Mouse (Mus musculus): Measurements from ENCODE around the gene Dtx4. TPM values are rescaled to one million over a fixed set of nuclear protein-coding genes. Genes with fewer than 3 reads are reported as not detected.

Gene Dtx4
- polyA plus RNA-seq, 1 experiment from 2014 or later, result 71.8 TPM

DNA sequence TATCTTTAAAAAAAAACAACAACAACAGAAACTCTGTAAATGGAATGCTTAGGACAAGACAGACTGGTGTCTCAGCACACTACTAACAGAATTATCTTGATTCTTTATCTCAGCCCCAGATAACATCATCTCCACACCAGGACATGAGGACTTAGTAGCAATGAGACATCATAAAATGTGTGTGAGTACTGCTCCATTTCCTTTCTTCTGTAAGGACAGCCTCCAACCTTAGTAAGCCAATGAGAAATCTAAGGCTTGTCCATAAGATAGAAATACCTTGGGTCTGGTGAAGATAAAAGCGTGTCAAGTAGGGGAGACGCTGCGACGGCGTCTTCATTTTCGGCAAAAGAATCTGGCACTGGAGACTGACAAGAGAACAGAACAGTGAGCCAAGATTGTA is 73.6 kb downstream of the Dtx4 start, which contains the start of gene Pfpl:
Gene Pfpl (plus strand): TSS at position 301 of the 400 bp plus-strand sequence.
- ATAC-seq (ENCODE audit: insufficient read depth, low FRiP score, low TSS enrichment) (no peak), DNase-seq (ENCODE audit: low spot score) (no peak)
- H3K4me2 ChIP-seq (ENCODE audit: low read depth), result no peak within 1 kb of the TSS
- H3K9ac ChIP-seq (ENCODE audit: low read length), result no peak within 1 kb of the TSS
- H3K27ac ChIP-seq (ENCODE audit: low read depth, low read length), result no peak within 1 kb of the TSS
- no peaks in the 10 kb centered on the region for H3K36me3 ChIP-seq (ENCODE audit: control insufficient read depth, insufficient read depth, low read length)
- H3K4me1 ChIP-seq (ENCODE audit: control insufficient read depth, insufficient read depth, low read length), result no peaks in the 10 kb centered on the region
- no peak within 1 kb of the TSS for H3K4me3 ChIP-seq (ENCODE audit: low read depth, low read length)
- 95% methylated on average over 6 of the region's 6 CpGs for WGBS
- no peaks in the 10 kb centered on the region for H3K27me3 ChIP-seq (ENCODE audit: control insufficient read depth, insufficient read depth, low read length)
- H3K9me3 ChIP-seq (ENCODE audit: control insufficient read depth, low read length), result no peaks in the 10 kb centered on the region

DNA sequence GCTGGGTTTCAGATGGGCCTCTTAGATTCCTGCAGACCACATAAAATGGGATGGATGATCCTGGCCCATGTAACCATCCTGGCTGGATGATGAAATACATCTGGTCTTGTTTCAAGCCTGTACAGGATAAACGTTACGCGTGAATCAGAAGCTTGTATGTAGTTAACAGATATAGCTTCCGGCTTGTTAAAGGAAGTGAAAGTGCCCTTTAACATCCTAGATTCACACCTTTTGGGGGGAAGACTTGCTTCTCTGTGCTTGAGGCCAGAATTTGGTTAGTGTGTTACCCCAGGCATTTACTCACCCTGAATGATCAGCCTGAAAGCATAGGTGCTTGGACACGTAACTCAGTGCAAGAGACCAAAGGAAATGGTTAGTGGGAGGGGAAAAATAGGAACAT is 74.2 kb downstream of the Dtx4 start:
- Histone ChIP-seq H3K4me3 (ENCODE audit: low read depth, low read length) (no peak overlapping the region), H3K9me3 (ENCODE audit: control insufficient read depth, low read length) (no peaks in the 10 kb centered on the region), H3K9ac (ENCODE audit: low read length) (no peak overlapping the region), H3K27ac (ENCODE audit: low read depth, low read length) (no peak overlapping the region), H3K27me3 (ENCODE audit: control insufficient read depth, insufficient read depth, low read length) (no peaks in the 10 kb centered on the region), H3K36me3 (ENCODE audit: control insufficient read depth, insufficient read depth, low read length) (no peaks in the 10 kb centered on the region), H3K4me1 (ENCODE audit: control insufficient read depth, insufficient read depth, low read length) (no peaks in the 10 kb centered on the region), H3K4me2 (ENCODE audit: low read depth) (no peak overlapping the region)
- WGBS, result 92% methylated on average over 5 of the region's 5 CpGs
- ATAC-seq (ENCODE audit: insufficient read depth, low FRiP score, low TSS enrichment) (no peak), DNase-seq (ENCODE audit: low spot score) (no peak)

DNA sequence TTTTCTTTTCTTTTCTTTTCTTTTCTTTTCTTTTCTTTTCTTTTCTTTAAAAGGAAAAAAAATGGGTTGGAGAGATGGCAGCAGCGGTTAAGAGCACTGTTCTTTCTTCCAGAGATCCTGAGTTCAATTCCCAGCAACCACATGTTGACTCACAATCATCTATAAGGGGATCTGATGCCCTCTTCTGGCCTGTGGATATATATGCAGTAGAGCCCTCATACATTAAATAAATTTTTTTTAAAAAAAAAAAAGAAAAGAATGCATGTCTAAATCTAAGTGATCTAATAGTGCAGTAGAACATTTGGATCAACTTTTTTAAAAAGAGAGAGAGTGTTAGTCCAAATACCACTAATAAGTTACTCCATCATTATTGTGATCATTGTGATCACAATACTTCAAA is 79.6 kb downstream of the Dtx4 start:
- no peaks in the 10 kb centered on the region for H3K9me3 ChIP-seq (ENCODE audit: control insufficient read depth, low read length)
- H3K27me3 ChIP-seq (ENCODE audit: control insufficient read depth, insufficient read depth, low read length), result no peaks in the 10 kb centered on the region
- no peak overlapping the region for H3K4me3 ChIP-seq (ENCODE audit: low read depth, low read length)
- no peak overlapping the region for H3K27ac ChIP-seq (ENCODE audit: low read depth, low read length)
- H3K9ac ChIP-seq (ENCODE audit: low read length), result no peak overlapping the region
- WGBS, result 81% methylated on average over 1 of the region's 1 CpGs
- ATAC-seq (ENCODE audit: insufficient read depth, low FRiP score, low TSS enrichment) (no peak), DNase-seq (ENCODE audit: low spot score) (no peak)
- no peaks in the 10 kb centered on the region for H3K36me3 ChIP-seq (ENCODE audit: control insufficient read depth, insufficient read depth, low read length)
- H3K4me1 ChIP-seq (ENCODE audit: control insufficient read depth, insufficient read depth, low read length), result no peaks in the 10 kb centered on the region
- no peak overlapping the region for H3K4me2 ChIP-seq (ENCODE audit: low read depth)

DNA sequence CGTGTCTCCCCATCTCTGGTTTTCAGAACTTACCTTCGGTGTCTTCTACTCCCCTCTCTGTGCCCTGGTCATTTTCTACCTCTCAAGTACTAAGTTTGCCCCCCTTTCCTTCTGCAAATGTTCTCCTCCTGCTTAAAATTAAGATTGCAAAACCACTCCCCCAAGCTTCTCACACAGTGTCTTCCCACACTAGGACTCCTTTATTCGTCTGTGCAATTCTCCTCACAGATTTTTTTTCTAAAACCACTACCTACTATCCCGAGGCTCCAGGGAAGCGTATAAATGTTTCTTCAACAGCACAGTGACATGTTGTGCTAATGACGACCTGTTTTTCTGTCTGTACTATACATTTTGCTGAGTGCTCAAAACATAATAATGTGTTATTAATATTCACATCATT is 80.7 kb downstream of the Dtx4 start:
- ATAC-seq (ENCODE audit: insufficient read depth, low FRiP score, low TSS enrichment) (no peak), DNase-seq (ENCODE audit: low spot score) (no peak)
- no peaks in the 10 kb centered on the region for H3K27me3 ChIP-seq (ENCODE audit: control insufficient read depth, insufficient read depth, low read length)
- H3K4me2 ChIP-seq (ENCODE audit: low read depth), result no peak overlapping the region
- H3K36me3 ChIP-seq (ENCODE audit: control insufficient read depth, insufficient read depth, low read length), result no peaks in the 10 kb centered on the region
- no peak overlapping the region for H3K27ac ChIP-seq (ENCODE audit: low read depth, low read length)
- WGBS, result 83% methylated on average over 6 of the region's 6 CpGs
- no peaks in the 10 kb centered on the region for H3K9me3 ChIP-seq (ENCODE audit: control insufficient read depth, low read length)
- H3K9ac ChIP-seq (ENCODE audit: low read length), result no peak overlapping the region
- H3K4me1 ChIP-seq (ENCODE audit: control insufficient read depth, insufficient read depth, low read length), result no peaks in the 10 kb centered on the region
- H3K4me3 ChIP-seq (ENCODE audit: low read depth, low read length), result no peak overlapping the region

DNA sequence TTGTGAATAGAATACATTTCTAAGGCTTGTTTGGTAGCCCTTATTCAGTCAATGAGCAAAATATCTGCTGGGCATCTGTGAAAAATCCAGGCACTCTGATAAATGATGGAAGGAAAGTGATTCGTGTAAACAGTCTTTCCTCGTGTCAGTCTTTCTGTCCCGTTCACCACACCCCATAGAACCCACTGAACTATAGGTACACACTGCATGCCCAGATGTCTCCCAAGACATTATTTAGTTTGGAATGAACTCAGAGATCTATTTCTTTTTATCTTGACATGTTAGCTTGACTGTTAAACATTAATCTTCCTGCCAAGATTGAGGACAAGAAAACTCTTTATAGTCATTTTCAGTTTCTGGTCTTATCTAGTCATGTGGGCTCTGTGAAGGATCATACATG is 82.9 kb downstream of the Dtx4 start:
- no peaks in the 10 kb centered on the region for H3K27me3 ChIP-seq (ENCODE audit: control insufficient read depth, insufficient read depth, low read length)
- H3K9ac ChIP-seq (ENCODE audit: low read length), result no peak overlapping the region
- H3K4me1 ChIP-seq (ENCODE audit: control insufficient read depth, insufficient read depth, low read length), result no peaks in the 10 kb centered on the region
- no peak overlapping the region for H3K4me2 ChIP-seq (ENCODE audit: low read depth)
- no peaks in the 10 kb centered on the region for H3K36me3 ChIP-seq (ENCODE audit: control insufficient read depth, insufficient read depth, low read length)
- H3K4me3 ChIP-seq (ENCODE audit: low read depth, low read length), result no peak overlapping the region
- no peaks in the 10 kb centered on the region for H3K9me3 ChIP-seq (ENCODE audit: control insufficient read depth, low read length)
- no peak for DNase-seq (ENCODE audit: low spot score)
- no peak overlapping the region for H3K27ac ChIP-seq (ENCODE audit: low read depth, low read length)
- 90% methylated on average over 3 of the region's 3 CpGs for WGBS
- ATAC-seq (ENCODE audit: insufficient read depth, low FRiP score, low TSS enrichment), result no peak

DNA sequence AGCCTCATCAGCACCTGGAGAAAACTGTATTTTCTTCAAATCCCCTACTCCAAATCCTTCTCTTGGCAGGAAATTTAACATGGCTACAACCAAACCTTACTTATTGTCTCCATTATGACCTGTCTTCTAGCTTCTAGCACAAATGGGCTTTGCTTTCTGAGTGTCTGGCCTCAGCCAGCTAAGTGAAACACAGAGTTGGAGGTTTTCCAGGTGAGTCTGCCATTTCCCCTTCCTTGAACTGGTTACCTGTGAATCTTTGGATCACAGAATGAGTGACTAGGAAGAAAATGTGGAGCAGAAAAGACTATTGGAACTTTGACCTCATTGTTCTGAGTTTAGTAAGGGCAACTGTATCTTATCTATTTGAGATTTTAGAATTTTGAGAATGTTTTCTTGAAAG is 83.9 kb downstream of the Dtx4 start, which contains the start of gene Olfr1441:
Gene Olfr1441 (plus strand): TSS at position 73 of the 400 bp plus-strand sequence.
- Histone ChIP-seq H3K9ac (ENCODE audit: low read length) (no peak within 1 kb of the TSS), H3K9me3 (ENCODE audit: control insufficient read depth, low read length) (no peaks in the 10 kb centered on the region), H3K36me3 (ENCODE audit: control insufficient read depth, insufficient read depth, low read length) (no peaks in the 10 kb centered on the region), H3K4me3 (ENCODE audit: low read depth, low read length) (no peak within 1 kb of the TSS), H3K4me2 (ENCODE audit: low read depth) (no peak within 1 kb of the TSS), H3K27ac (ENCODE audit: low read depth, low read length) (no peak within 1 kb of the TSS), H3K27me3 (ENCODE audit: control insufficient read depth, insufficient read depth, low read length) (no peaks in the 10 kb centered on the region), H3K4me1 (ENCODE audit: control insufficient read depth, insufficient read depth, low read length) (no peaks in the 10 kb centered on the region)
- ATAC-seq (ENCODE audit: insufficient read depth, low FRiP score, low TSS enrichment) (no peak), DNase-seq (ENCODE audit: low spot score) (no peak)

Other genes with a start within 250 kb of the Dtx4 start
- not detected in 2 replicates for gene Olfr235, start 240.4 kb downstream of the Dtx4 start, polyA plus RNA-seq (2014; fragmentation: Nextera tagmentation; extraction: Ambion mirVana)
- not detected in 2 replicates for gene Olfr1434, start 221.6 kb downstream of the Dtx4 start, polyA plus RNA-seq (2014; fragmentation: Nextera tagmentation; extraction: Ambion mirVana)
- not detected in 2 replicates for gene Olfr1436, start 202.3 kb downstream of the Dtx4 start, polyA plus RNA-seq (2014; fragmentation: Nextera tagmentation; extraction: Ambion mirVana)
- gene Olfr1437, start 176.4 kb downstream of the Dtx4 start, polyA plus RNA-seq (2014; fragmentation: Nextera tagmentation; extraction: Ambion mirVana), result not detected in 2 replicates
- not detected in 2 replicates for gene Olfr1438-ps1, start 165.5 kb downstream of the Dtx4 start, polyA plus RNA-seq (2014; fragmentation: Nextera tagmentation; extraction: Ambion mirVana)
- not detected in 2 replicates for gene Olfr1440, start 114.2 kb downstream of the Dtx4 start, polyA plus RNA-seq (2014; fragmentation: Nextera tagmentation; extraction: Ambion mirVana)
- not detected in 2 replicates for gene Olfr1441, start 84.0 kb downstream of the Dtx4 start, polyA plus RNA-seq (2014; fragmentation: Nextera tagmentation; extraction: Ambion mirVana)
- not detected in 2 replicates for gene Pfpl, start 73.5 kb downstream of the Dtx4 start, polyA plus RNA-seq (2014; fragmentation: Nextera tagmentation; extraction: Ambion mirVana)
- 1.1 and 1.2 TPM in 2 replicates for gene Mpeg1, start 40.7 kb downstream of the Dtx4 start, polyA plus RNA-seq (2014; fragmentation: Nextera tagmentation; extraction: Ambion mirVana)
- 22.5 and 24.5 TPM in 2 replicates for gene Fam111a, start 44.3 kb upstream of the Dtx4 start, polyA plus RNA-seq (2014; fragmentation: Nextera tagmentation; extraction: Ambion mirVana)
- gene Gm4952, start 98.5 kb upstream of the Dtx4 start, polyA plus RNA-seq (2014; fragmentation: Nextera tagmentation; extraction: Ambion mirVana), result not detected in 2 replicates
- not detected in 2 replicates for gene Glyat, start 131.9 kb upstream of the Dtx4 start, polyA plus RNA-seq (2014; fragmentation: Nextera tagmentation; extraction: Ambion mirVana)
- not detected in 2 replicates for gene Olfr1442, start 169.0 kb upstream of the Dtx4 start, polyA plus RNA-seq (2014; fragmentation: Nextera tagmentation; extraction: Ambion mirVana)
- gene Olfr1443, start 176.7 kb upstream of the Dtx4 start, polyA plus RNA-seq (2014; fragmentation: Nextera tagmentation; extraction: Ambion mirVana), result not detected in 2 replicates
- gene Keg1, start 194.3 kb upstream of the Dtx4 start, polyA plus RNA-seq (2014; fragmentation: Nextera tagmentation; extraction: Ambion mirVana), result not detected in 2 replicates

Measured in neural tube, embryonic 11.5 days (tissue).